Mouse (Mus musculus): ENCODE measurements around the gene Dlx5.

Gene Dlx5

DNA sequence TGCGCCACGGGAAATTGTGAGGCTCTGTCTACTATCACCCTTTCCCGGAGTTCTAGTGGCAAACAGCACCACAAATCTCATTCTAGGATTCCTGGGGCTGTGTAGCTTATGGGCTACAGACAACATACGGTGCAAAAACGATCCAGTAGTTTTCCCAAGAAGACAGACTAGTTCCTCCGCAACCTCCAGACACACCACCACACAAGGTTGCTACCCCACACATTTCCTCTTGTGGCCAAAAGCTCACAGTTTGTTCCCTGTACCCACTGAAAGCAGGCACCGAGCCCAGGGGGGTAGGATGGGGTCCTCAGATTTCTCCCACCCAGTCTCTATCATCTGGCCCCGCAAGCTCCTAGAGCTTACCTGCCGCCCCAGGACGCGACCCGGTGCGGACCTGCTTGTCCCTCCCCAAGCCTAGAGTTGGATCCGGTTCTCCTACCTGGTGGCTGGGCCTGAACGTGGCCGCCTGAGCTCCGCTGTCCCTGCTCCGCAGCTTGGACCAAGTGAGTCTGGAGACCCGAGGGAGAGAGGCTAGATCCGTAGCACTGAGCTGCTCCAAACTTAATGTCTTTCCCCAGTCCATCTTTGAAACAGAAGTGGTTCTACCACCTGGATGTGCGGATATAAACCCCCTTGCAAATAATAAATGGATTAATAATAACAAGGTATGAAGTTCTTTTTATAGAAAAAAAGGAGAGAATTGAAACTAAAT, 20.6 kb downstream of the Dlx5 start:
- in situ Hi-C loops (cut with MseI, MboI) = loop anchor here in 1 of 2 experiments (25.0 kb wide), 1 partner anchor 274 kb away; the partner anchor contains the start of gene Sem1

DNA sequence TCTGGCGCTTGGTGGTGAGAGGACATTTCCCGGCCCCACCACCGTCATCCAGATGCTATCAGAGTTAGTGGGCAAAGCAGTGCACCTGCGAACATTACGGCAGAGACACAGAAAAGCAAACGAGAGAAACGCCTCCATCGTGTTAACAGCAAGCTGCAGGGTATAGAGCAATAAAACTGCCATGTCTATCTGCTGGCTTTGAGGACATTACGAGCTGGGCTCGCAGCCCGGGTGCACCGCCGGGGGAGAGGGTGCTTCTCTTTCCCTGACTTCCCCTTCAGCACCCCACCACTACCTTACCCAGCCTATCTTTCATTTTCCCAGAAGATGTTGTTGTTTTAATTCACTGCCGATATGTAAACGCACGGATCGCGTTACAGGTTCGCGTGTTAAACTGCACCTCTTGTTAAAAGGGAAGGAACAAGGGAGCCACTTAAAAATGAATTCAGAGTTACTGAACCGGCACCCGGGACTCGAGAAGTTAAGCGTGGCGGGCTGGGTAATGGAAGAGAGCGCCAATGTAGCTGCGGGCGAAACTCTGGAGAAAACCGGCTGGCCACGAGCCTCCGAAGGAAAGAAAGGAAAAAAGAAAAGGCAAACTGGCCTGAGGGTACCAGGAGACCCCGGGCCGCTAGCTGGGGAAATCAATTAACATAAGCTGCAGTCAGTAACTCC, 21.3 kb downstream of the Dlx5 start:
- in situ Hi-C loops (cut with MseI, MboI) = loop anchor here in 1 of 2 experiments (25.0 kb wide), 1 partner anchor 273 kb away; the partner anchor contains the start of gene Sem1

- in situ Hi-C loops (cut with MseI, MboI) = loop anchor here in 1 of 2 experiments (25.0 kb wide), 1 partner anchor 273 kb away; the partner anchor contains the start of gene Sem1
Observed at GRCm38 (mm10) chr6:6859950-6860410, 21.9 kb downstream of the Dlx5 start.

GRCm38 (mm10) chr6:6859111-6859949, 22.6 kb downstream of the Dlx5 start:
- in situ Hi-C loops (cut with MseI, MboI) = loop anchor here in 1 of 2 experiments (25.0 kb wide), 1 partner anchor 272 kb away; the partner anchor contains the start of gene Sem1

DNA sequence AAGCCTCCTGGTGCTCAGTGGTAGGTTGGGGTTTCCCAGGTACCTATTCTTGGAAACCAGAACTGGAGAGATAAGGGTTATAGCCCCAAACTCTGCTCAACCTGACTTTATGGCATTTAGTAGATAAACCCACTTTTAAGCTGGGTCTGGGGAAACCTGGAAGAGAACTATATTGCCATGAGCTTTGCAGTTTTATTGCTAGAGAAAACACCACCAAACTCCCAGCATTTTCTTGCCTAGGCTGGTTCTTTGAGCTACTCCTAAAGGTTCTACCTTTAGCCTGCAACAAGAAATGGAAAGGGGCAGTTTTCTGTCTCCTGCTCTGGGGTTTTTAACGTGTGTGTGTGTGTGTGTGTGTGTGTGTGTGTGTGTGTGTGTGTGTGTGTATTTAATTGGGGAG, 23.3 kb downstream of the Dlx5 start:
- in situ Hi-C loops (cut with MseI, MboI) = loop anchor here in 1 of 2 experiments (25.0 kb wide), 1 partner anchor 271 kb away; the partner anchor contains the start of gene Sem1

- in situ Hi-C loops (cut with MseI, MboI) = loop anchor here in 1 of 2 experiments (25.0 kb wide), 1 partner anchor 270 kb away; the partner anchor contains the start of gene Sem1
Observed at GRCm38 (mm10) chr6:6857766-6858165, 24.1 kb downstream of the Dlx5 start.

- in situ Hi-C loops (cut with MseI, MboI) = loop anchor here in 1 of 2 experiments (25.0 kb wide), 1 partner anchor 270 kb away; the partner anchor contains the start of gene Sem1
Observed at GRCm38 (mm10) chr6:6856881-6857280, 25.0 kb downstream of the Dlx5 start.

GRCm38 (mm10) chr6:6856316-6856715, 25.6 kb downstream of the Dlx5 start:
- in situ Hi-C loops (cut with MseI, MboI) = loop anchor here in 1 of 2 experiments (25.0 kb wide), 1 partner anchor 269 kb away; the partner anchor contains the start of gene Sem1

- in situ Hi-C loops (cut with MseI, MboI) = loop anchor here in 1 of 2 experiments (25.0 kb wide), 1 partner anchor 268 kb away; the partner anchor contains the start of gene Sem1
Observed at GRCm38 (mm10) chr6:6855746-6856185, 26.1 kb downstream of the Dlx5 start.

GRCm38 (mm10) chr6:6854902-6855745, 26.8 kb downstream of the Dlx5 start:
- in situ Hi-C loops (cut with MseI, MboI) = loop anchor here in 1 of 2 experiments (25.0 kb wide), 1 partner anchor 268 kb away; the partner anchor contains the start of gene Sem1

DNA sequence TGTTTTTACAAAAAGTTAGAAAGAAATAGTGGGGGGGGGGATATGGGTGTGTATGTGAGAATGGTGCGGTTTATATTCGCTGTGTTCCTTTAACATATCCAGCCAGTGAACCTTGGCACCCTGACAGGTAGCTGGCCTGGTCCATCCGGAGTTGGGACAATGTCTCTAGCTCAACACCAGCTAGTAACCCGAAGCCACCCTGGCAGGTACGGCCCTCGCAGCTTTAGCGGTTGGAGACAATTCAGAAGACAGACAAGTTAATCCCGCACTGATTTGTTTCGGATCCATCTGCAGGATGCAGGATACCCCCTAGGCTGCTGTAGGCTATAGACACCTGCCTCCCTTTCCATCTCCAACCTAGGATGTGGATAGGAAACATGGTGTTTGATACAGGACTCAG, 27.7 kb downstream of the Dlx5 start:
- in situ Hi-C loops (cut with MseI, MboI) = loop anchor here in 1 of 2 experiments (25.0 kb wide), 1 partner anchor 267 kb away; the partner anchor contains the start of gene Sem1

DNA sequence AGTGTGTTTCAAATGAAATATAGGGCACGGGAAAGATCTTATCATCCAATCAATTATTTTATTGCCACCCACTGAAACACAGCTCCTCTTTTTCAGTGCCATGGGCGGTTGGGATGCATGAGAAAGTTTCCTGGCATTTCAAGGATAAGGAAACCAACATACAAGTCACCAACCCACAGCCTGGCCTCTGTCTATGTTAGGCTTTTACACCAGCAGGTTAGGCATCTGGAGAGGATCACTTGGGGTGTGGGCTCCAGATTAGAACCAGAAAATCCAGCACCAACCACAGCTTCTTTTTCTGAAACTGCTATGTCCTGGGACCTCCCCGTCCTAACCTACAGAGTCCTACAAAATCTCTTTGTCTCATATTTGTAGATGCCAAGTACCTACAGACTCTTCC, 28.9 kb downstream of the Dlx5 start:
- in situ Hi-C loops (cut with MseI, MboI) = loop anchor here in 1 of 2 experiments (25.0 kb wide), 1 partner anchor 266 kb away; the partner anchor contains the start of gene Sem1

- in situ Hi-C loops (cut with MseI, MboI) = loop anchor here in 1 of 2 experiments (25.0 kb wide), 1 partner anchor 264 kb away; the partner anchor contains the start of gene Sem1
Observed at GRCm38 (mm10) chr6:6851166-6851565, 30.7 kb downstream of the Dlx5 start.

DNA sequence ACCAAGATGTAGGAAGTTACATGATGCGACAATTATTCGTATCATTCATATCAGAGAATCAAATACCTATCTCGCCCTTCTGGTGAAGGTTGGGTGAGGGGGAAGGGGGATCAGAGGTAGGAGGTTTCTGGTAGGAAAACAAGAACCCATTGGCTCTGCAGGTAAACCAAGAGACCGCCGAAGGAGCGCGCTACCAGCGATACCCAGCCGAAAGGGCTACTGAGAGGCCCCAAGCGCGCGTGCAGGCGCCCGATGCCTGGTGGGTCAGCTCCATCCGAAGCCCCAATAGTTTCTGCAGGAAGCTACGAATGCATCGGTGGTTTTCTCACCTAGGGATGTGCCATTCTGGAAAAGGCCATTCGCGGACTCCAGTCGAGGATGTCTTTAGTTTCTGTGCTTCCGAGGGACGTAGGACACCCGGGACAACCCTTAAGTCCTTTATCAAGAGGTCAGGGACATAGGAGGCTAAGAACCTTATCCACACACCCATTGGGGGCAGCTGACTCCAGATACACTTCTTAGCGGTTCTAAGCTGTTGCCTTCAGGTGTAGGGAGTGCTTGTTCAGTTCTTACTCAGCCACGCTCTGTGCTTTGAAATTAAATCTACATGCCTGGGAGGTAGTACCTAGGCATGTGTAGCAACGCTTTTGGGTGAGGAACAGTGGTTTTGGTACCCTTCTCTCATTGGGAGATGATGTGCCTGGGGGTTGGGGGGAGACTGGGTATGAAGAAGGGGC, 31.4 kb downstream of the Dlx5 start:
- in situ Hi-C loops (cut with MseI, MboI) = loop anchor here in 1 of 2 experiments (25.0 kb wide), 1 partner anchor 263 kb away; the partner anchor contains the start of gene Sem1

DNA sequence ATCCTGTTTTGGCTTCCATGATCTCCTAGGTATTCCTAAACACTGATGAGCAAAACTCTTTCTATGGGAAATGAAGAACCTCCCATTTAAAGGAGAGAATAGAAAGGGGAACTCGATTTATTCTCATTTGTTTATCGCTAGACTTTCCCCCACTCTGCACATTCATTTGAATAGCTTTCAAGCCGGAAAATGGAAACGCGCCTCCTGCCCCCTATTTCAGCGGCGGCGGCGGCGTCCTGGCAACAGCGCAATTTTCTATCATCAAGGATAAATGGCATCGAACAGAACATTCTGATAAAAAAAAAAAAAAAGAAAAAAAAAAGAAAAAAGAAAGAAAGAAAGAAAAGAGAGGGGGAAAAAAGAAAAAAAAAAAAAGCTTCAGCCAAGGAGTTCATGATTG, 32.1 kb downstream of the Dlx5 start:
- in situ Hi-C loops (cut with MseI, MboI) = loop anchor here in 1 of 2 experiments (25.0 kb wide), 1 partner anchor 262 kb away; the partner anchor contains the start of gene Sem1

DNA sequence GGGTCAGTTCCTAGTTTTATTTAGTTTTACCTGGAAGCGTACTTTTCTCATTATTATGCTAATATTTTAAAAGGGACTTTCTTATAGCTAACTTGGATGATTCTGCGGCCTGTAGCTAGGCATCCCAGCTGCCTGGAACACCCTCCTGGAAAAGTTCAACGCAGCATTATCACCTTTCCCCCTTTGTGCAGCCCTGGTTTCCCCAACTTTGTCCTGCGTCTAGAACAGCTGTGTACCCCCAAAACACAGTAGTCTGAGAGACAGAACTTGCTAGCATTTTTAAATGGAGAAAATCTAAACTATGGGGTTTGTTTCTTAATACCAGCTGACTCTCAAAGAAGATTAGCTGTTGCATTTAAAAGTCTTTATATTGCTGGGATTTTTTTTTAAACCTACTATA, 33.3 kb downstream of the Dlx5 start:
- in situ Hi-C loops (cut with MseI, MboI) = no loop called here

DNA sequence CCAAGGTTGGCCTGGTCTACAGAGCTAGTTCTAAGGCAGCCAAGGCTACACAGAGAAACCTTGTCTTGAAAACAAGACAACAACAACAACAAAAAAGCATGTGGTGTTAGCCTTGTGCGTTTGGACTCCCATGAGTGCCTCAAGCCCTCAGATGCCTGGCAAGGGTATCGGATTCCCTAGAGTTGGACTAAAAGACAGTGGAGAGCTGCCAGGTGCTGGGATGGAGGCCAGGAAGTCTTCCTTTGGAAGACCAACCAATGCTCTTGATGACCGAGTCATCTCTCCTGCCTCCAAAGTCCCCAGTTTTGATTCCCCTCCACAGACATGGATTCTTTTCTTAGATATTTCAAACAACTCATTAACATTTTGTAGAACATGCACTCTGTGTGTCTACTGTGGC, 48.6 kb downstream of the Dlx5 start:
- in situ Hi-C loops (cut with MseI, MboI) = no loop called here

DNA sequence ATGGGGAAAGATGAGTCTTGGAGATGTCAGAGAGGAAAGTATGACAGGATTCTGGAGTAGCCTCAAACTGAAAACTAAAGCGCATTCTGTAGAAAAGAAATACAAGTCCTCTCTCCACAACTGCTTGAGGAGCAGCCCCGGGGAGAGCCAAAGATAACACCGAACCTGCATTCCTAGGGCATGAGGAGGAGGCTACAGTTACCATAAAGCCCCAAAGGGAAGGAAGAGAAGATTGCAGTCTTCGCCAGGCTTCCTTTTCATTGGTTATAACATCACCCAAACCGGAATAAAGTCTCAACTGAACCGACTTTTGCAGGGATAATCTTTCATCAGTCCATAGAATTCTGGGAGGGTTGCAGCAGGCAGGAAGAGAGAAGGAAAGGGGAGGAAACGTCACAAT, 51.4 kb downstream of the Dlx5 start:
- in situ Hi-C loops (cut with MseI, MboI) = no loop called here
